Mouse (Mus musculus): ENCODE results near the gene Itga2b.

The Itga2b gene

DNA sequence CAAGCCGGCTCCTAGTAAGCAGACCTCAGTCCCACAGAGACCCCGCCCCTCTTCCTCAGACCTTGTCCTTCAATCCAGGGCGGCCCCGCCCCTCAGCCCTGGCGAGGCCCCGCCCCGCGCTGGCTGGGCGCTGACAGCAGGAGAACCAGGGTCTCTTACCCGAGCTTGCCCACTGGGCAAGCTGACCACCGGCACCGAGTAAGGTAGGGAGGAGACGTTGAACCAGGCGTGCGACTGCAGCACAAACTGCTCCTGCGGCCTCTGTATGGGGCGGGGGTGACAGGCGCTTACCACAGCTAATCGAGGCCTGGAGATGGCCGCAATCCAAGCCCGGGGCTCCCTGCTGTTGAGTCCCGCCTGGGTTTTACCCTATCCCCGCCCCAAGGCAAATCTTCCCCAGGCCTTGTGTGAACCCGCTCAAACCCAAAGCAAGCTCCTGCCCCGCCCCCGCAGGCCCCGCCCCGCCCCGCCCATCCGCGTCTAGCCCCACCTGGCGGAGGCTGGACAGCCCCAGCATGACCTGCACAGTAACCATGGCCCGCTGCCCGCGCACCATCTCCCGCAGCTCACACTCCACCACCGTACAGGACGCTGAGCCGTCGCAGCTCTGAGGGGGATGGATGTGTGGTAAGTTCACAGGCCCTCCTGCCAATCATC, 14.1 kb downstream of the Itga2b start:
- DNase-seq: peak; percentile 85

DNA sequence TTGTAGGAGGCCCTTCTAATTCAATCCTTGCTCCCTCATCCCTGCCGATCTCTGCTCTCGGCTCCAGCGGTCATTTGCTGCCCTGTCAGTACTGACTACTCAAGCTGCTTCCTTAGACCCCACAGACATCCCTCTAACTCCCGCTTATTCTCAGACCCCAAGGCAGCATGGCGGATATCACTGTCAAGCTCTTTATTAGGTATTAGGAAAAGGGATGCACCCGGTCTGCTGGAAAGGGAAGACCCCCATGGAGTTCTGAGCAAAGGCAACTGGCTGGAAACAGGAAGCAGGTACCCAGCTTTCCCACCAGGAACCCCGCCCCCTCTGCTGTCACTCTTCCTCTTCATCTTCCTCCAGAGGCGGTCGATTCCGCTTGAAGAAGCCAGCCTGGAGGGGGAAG, 16.8 kb downstream of the Itga2b start:
- no peak for DNase-seq

DNA sequence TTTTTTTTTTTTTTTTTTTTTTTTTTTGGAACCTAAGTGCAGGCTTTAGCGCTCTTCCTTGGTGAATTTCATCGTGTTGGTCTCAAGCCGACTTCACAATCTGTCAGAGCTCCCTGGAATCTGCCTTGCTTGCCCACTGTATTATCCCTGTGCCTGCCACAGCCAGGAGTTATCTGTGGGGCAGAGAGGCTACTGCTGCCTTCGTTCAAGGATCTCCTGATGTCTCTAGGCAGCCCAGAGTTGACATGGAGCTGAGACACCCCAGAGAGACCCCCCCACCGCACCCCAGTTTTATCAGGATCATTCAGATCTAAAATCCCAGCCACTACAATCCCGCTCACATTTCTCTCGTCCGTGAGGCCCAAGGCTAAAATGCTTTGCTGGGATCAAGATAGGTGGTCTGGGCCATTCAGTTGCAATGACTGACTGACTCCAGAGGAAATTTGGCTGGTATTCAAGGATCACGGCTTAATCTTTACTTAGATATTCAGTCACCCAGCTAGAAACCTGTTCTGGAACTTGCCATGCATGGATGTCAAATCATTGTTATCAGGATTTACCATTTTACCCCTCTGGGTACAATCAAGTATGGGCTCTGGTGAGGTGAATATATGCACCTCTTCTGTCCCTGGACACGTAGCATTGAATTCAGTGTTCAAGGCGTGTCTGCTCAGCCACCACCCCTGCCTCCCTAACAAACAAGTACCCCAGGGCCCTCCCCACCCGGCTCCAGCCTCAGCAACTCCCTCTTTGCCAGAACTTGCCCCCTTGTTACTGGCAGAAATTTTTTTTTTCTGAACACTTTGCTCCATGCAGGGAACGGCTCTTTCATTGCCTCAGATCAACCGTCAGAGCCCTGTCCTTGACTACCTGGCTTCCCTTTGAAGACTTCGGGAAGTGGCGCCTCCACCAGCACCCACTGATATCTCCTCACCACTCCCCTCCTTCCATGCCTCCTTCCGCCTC, 20.6 kb downstream of the Itga2b start:
- peak in 1 of 2 experiments; percentile 70 for DNase-seq

DNA sequence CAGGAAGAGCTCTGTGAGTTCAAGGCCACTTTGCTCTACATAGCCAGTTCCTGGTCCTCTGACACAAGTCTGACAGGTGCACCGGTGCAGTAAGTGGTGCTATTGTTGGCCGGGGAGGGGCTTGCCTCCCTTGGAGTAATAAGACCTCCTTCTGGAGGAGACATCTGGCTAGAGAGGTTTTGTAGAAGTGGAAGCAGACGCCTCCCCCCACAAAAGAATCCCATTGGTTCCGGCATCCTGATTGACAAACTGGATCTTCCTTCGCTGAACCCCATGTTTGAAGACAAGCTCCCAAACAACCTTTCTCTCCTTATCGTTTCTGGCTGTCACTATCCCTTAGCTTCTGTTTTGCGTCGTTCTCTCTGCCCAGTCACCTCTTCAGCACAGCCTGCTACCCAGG, 21.6 kb downstream of the Itga2b start:
- DNase-seq: no peak

DNA sequence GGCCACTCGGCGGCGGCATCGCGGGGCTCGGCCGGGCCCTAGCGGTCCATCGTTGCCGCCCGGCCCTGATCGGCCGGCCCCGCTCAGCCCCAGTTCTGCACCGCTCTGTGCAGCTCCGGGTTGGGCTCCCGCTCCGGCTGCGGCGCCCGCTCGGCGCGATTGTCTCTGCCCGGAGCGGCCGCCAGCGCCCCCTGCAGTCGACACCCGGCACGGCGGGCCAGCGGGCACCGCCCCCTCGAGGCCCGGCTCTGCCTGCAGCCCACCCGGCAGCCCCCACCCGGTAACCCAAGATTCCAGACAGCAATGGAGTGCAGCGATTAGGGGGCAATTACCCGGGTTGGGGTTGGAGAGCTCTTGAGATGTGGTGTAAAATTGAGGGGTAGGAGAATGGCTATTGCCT, 22.4 kb downstream of the Itga2b start, which contains the start of gene Fam171a2:
Gene Fam171a2 (minus strand): TSS at position 186 of the 400 bp plus-strand sequence.
- DNase-seq: peak in 1 of 2 experiments; percentile 53

DNA sequence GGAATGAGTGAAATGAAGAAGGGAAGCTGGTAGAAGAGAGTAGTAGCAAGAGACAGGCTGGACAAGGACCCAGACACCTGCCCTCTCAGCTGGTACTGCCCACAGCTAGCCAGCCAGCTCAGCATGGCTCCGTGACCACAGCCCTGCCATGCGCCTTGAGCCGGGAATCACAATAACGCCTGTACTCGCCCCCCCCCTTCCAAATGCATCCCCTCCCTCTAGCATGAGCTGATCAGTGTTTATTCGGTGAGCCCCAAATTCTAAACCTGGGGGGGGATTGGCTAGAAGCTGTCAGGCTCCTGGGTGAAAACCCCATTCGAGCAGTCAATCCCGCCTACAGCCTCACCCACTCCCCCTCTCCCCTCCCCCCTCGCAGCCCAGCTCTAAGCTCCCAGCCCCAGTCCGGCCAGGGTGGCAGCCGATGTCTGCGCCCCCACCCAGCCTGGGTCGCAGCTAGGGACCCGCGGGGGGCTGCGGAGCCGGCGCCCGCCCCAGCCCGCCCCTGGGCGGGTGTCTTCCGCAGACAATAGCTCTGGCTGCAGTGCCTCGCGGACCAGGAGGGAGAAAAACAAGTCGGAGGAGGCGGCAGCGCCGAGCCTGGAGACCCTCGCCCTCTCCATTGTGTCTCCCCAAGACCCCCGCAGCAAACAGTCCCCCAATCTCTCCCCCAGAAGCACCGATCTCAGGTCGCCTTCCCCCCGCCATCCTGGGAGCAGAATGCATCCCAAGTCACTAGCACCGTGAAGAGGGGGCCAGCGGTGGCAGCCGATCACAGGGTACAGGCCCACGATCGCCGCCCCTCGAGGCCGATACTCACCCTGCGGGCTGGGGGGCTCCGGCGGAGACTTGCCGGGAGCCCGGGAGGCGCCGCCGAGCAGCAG, 23.1 kb downstream of the Itga2b start:
- no peak for DNase-seq

DNA sequence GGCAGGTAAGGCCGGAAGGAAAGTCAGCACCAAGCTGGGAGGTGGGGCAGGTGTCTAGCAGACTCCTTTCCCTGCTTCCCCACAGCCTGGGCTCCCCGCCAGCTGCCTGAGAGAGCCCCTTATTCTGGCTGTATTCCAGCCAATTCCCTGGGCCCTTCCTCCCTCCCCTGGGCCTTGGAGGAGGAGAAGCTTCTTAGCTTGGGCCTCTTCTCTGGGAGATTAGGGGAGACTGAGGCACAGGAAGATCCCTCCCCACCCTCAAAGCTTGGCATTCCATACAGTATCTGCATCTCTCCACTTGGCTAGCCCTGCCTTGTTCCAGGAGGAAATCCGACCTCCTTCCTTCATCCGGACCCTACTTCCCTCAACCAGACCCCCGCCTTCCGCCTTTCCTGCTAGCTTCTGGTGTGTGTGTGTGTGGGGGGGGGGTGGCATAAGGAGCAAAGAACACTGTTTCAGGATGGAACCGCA, 24.0 kb downstream of the Itga2b start:
- no peak for DNase-seq

DNA sequence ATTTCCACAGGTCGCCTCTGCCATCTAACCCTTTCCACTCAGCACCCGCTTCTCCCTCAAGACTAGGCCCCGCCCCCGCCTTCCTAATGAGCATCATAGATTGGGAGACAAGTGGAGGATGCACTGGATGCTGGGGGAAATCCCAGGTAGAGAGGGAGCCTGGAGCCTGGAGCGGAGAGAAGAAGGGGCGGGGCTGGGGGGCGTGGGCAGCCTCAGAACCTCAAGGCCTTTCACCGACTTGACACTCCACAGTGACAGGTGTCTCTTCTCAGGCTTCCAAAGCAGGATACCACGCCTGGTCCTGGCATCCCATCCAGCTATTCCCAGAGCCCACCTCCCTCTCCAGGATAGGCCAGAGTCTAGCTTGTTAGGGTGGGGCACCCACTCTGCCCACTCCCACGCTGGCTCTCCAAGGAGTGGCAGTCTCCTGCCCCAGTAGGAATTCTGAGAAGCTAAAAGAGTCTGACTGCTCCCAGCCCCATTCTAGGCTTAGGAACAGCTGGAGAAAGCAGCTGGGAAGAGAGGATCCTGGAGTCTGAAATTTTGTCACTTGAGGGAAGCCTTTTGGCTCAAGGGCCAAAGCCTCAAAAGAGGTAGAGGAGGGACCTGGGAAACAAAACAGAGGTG, 24.5 kb downstream of the Itga2b start:
- no peak for DNase-seq

DNA sequence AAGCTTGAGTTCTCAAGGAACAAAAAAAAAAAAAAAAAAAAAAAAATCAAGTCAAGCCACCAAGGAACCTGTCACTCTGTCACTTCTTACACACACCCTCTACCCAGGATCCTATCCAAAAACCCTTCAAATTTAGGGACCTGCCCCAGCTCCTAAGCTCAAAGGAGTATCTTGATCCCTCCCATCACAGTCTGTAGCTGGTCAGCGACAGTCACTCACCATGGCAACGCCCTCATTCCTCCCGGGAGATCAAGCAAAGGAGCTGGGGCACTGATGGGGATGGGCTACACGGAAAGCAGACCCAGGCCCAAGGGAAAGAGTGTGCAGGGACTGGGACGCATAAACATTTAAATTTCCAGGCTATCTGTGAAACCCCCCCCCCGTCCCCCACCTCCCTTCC, 25.1 kb downstream of the Itga2b start:
- no peak for DNase-seq

DNA sequence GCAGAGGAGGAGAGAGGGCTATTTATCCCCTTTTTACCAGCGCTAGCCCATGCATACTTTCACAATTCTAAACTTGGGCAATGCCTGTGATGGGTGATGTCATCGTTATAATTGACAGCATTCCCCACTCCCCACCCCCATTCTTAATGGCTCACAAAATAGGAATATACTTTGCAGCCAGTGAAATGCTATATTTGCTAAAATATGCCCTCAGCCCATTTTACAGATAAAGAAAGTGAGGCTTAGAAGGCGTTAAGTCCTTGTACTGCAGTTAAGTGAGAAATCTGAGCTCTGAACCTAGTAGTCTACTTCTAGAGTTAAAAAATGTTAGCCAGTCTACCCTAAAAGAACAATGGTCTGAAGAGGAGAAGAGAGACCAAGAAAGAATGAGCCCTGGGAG, 25.6 kb downstream of the Itga2b start:
- no peak for DNase-seq

DNA sequence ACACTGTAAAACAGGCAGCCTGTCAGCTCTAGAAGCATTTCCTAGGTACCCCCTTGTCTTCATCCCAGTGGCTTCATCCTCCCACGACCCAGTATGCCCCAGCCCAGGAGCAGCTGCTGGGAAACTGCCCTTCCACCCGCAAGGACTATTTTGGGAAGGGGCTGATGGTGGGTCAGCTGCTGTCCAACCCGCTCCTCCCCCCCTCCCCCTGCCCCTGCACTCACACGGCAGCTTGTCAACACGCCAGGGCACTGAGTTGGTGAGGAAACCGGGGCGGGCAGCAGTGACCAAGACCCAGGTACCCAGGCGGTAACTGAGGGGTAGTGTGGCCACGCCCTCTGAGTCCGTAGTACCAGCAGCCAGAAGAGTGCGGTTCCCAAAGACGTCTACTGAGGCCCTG, 26.2 kb downstream of the Itga2b start:
- no peak for DNase-seq

DNA sequence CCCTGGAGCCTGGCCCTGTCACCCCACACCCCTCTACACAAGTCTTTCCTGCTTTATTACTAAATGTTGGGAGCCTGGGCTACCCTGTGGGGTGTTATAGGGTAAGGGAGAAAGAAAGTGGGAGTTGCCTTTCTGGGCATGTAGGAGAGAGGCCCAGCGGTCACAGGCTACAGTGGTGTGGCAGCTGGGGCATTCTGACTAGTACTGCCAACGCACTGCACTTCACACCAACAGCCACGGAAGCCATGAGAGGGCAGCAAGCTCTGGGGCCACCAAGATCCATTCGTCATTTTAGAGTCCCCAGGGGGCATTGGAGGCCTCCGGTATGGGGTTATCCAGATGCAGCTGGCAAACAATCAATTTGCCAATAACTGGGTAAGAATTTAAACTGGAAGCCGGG, 27.8 kb downstream of the Itga2b start:
- no peak for DNase-seq

DNA sequence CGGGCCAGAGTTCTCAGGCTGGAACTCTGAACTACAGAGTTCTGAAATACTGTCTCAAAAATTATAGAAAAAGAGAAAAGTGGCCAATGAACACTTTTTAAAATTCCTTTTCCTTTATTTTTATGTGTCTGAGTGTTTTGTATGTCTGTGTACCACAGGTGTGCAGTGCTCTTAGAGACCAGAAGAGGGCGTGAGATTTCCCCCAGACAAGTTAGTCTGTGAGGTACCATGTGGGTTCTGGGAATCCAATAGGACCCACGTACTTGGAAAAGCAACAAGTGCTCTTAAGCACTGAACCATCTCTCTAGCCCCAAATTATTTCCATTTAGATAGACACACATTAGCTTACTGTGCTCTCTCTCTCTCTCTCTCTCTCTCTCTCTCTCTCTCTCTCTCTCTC, 28.5 kb downstream of the Itga2b start:
- DNase-seq: no peak

DNA sequence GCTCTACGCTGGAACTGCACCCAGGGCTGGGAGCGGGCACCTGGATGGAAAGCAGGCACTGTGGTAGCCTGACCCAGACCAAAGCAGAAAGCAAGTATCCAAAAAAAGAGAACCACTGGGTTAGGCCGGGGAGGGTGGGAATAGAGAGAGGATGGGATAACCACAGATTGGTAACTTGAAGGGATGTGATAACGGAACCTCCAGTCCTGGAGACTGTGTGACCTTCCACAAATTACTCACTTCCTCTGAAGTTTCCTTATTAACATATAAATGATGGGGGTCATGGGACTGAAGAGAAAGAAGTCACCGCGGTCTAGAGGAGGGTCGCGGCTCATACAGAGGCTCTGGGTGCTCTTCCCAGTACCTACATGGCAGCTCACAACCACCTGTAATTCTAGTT, 29.7 kb downstream of the Itga2b start:
- no peak for DNase-seq

DNA sequence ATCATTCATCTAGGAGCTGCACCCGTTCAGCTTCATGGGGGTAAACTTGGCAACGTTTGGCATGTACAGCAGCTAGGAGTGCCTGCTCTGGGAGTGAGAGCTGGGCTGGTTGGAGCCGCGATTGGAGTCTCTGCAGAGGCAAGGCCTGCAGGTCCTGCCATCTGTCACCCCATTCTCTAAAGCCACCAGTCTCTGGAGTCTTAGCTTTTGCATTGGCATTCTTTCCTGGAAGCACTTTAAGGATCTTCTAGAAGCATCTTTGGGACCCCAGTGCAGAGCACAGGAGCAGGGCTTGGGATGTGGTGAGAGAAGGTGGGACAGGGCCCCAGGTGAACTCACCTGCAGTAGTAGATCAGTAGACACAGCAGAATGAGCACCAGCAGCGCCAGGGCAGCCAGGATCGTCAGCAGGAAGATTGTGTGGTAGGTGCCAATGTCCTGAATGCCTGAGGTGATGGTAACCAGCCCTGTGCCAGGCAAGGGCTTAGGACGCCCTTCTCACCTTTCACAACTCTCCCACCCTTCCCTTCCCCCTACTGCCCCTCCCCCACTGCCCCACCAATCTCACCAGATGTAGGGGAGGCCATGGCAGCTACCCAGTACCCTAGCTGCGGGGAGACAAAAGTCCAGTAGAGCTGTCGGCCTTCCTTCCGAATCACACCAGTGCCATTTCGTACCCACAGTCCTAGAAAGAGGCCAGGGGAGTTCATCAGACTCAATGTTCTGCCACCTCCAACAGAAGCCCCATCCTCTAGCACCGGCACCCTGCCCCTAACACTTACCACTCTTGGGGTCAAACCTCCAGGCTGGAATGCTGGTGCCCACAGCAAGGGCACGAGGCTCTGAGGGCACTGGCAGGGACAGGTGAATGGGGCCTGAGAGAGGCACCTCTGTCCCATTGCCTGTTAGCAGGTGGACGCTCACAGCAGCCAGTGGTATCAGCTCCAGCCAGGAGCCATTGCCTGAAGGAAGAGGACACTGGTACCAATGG, 30.5 kb downstream of the Itga2b start:
- DNase-seq: no peak

DNA sequence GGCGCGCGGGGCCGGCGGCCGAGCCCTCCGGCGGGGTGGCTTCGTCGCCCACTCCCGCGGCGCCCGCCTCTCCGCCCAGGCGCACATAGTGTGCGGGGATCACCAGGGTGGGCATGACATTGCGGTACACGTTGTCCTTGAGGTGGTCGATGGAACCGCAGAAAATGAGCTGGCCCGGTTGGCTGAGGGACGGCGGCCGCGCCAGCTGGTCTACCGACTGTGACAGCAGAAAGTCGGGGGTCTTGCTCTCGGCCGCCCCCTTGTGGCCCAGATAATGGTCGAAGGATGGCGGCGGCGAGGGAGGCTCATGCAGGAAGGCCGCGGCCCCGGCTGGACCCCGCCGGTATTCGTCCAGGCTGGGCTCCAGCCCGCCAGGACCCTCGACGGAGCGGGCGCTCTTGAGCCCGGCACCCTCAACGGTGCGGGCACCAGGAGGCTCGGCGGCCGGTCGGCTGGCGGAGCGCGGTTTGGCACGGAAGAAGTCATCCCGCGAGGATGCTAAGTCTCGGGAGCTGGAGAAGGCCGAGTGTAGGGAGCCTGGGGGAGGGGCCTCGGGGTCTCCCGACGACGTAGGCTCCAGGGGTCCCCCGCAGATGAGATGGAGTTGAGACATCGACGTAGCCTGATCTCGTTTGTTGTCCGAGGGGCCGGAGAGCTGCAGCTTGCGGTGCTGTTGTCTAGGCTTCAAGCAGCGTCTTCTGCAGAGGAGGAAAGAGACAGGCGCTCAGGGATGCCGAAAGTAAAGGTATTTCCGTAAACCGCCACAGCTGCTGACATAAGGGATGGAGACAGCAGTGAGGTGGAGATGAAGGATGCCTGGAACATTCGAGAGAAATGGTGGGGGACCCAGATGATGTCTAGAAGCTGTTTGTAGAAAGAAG, 31.5 kb downstream of the Itga2b start:
- DNase-seq: peak in 1 of 2 experiments; percentile 77

DNA sequence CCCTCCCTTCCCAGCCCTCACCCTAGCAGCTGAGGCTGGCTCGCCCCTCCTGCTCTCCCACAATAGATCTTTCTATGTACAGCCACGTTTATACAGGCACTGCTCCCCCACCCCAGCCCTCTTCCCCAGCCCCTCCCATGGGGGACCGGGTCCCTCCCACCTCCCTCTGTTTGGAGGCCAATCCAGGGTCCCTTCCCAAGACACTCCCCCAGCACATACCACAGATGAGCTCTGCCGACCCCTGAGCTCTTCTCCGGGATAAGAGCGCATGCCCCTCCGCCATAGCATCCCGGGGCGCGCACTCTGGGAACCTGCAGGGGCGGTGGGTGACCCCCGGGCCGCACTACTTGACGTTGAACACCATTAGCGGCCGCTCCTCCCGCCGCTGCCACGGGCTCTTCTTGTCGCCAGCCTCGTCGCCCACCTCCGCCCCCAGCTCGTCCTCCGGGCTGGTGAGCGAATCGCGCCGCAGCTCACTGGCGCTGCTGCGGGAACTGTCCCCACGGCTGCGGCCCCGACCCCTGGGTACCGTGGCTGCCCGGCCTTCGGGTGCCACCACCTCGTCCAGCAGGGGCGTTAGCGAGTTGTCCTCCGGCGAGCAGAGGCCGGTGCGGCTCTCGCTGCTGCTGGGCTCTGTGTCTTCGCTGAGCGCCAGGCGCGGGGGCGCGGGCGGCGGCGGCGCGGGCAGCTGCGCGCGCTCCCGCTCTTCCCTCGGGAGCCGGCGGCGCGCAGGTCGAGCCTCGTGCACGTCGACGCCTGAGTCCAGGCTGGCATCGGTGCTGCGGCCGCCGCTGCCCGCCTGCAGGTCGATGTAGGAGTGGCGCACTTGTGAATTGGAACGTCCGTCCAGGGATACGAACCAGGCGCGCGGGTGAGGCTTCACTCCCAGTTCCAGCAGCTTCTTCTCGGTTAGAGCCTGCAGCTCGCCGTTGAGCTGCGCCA, 32.5 kb downstream of the Itga2b start:
- DNase-seq: peak; percentile 56 to 58

DNA sequence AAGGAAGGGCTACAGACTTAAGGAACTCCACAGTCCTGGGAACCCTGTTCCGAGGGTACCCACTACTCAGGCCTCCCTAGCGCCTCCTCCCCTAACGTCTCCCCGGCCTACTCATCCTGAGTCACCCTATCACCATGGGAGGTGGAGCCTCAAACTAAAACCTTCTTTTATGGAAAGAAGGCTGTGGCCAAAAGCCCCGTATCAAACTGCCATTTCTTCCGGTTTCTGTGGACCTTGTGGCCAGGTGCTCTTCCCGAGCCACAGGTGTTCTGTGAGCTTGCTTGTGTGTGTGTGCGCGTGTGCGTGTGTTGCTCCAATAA, 33.5 kb downstream of the Itga2b start:
- no peak for DNase-seq
